Mouse (Mus musculus) c-Kit-positive CD71-positive TER-119-positive erythroid progenitor cells, embryonic 14.5 days (primary cell): ENCODE results near the gene Znrf1.
"Not testable (repeated sequence)": the region's sequence is repeated elsewhere in the genome, so short reads cannot be mapped to it uniquely, and the experiment has no call there.

Experiments
- DNase-seq: peaks from one replicate; pipeline ENCODE4 v3.0.0-alpha.2; 2013; ENCODE audit warnings: low spot score

Gene Znrf1

GRCm38 (mm10) chr8:111536031-111536977 is at the start of gene Znrf1:
TSS of gene Znrf1 (plus strand) at chr8:111536097.
- DNase-seq, result peak; percentile 52

GRCm38 (mm10) chr8:111490034-111490591 is 45.8 kb upstream of the Znrf1 start:
- no peak for DNase-seq

- no peak for DNase-seq
These were observed 44.7 kb upstream of the Znrf1 start for GRCm38 (mm10) chr8:111491191-111491590.

GRCm38 (mm10) chr8:111492508-111492907 is 43.4 kb upstream of the Znrf1 start:
- DNase-seq, result no peak

- no peak for DNase-seq
These were observed 42.7 kb upstream of the Znrf1 start for GRCm38 (mm10) chr8:111493176-111493575.

GRCm38 (mm10) chr8:111496326-111496725 is 39.6 kb upstream of the Znrf1 start:
- DNase-seq, result no peak

- not testable (repeated sequence) for DNase-seq
These were observed 37.6 kb upstream of the Znrf1 start for GRCm38 (mm10) chr8:111498249-111498648.

- no peak for DNase-seq
These were observed 34.0 kb upstream of the Znrf1 start for GRCm38 (mm10) chr8:111501724-111502464.

- peak; percentile 21 for DNase-seq
These were observed 27.3 kb upstream of the Znrf1 start for GRCm38 (mm10) chr8:111508566-111508965.

GRCm38 (mm10) chr8:111509278-111509677 is 26.6 kb upstream of the Znrf1 start:
- peak; percentile 50 for DNase-seq

GRCm38 (mm10) chr8:111510401-111510800 is 25.5 kb upstream of the Znrf1 start:
- peak; percentile 16 for DNase-seq

GRCm38 (mm10) chr8:111512941-111513340 is 23.0 kb upstream of the Znrf1 start:
- DNase-seq, result no peak

- no peak for DNase-seq
These were observed 22.5 kb upstream of the Znrf1 start for GRCm38 (mm10) chr8:111513446-111513845.

- DNase-seq, result peak; percentile 56
These were observed 19.4 kb upstream of the Znrf1 start for GRCm38 (mm10) chr8:111516451-111517035.

GRCm38 (mm10) chr8:111517466-111517865 is 18.4 kb upstream of the Znrf1 start:
- no peak for DNase-seq

- DNase-seq, result peak; percentile 99
These were observed 14.0 kb upstream of the Znrf1 start, which contains the start of gene Wdr59 for GRCm38 (mm10) chr8:111521713-111522429. TSS of gene Wdr59 (minus strand) at chr8:111522092.

GRCm38 (mm10) chr8:111526403-111527024 is 9.4 kb upstream of the Znrf1 start:
- DNase-seq, result no peak

GRCm38 (mm10) chr8:111527149-111527548 is 8.7 kb upstream of the Znrf1 start:
- DNase-seq, result no peak

GRCm38 (mm10) chr8:111528071-111528470 is 7.8 kb upstream of the Znrf1 start:
- DNase-seq, result no peak

- DNase-seq, result no peak
These were observed 4.7 kb upstream of the Znrf1 start for GRCm38 (mm10) chr8:111531191-111531590.

- DNase-seq, result no peak
These were observed 4.3 kb upstream of the Znrf1 start for GRCm38 (mm10) chr8:111531621-111532020.
